Mouse (Mus musculus): ENCODE measurements at regions not wholly inside any gene's neighbourhood (a gene's known extent, or its start where the extent isn't known, plus 50 kb on each side); places are given as distances from the start of the nearest gene placed in this dataset.

GRCm38 (mm10) chr15:61608301-61608731, 685.5 kb upstream of the A1bg start:
- DNase-seq (ENCODE audit: extremely low read depth, low read depth, low spot score) = peak; percentile 100

GRCm38 (mm10) chr15:61599734-61600133, 676.9 kb upstream of the A1bg start:
- DNase-seq (ENCODE audit: extremely low read depth, low read depth, low spot score) = no peak

GRCm38 (mm10) chr15:61596318-61596717, 673.5 kb upstream of the A1bg start:
- no peak for DNase-seq (ENCODE audit: extremely low read depth, low read depth, low spot score)

GRCm38 (mm10) chr15:61588956-61589355, 666.1 kb upstream of the A1bg start:
- DNase-seq (ENCODE audit: extremely low read depth, low read depth, low spot score) = no peak

GRCm38 (mm10) chr15:61582335-61582734, 659.5 kb upstream of the A1bg start:
- DNase-seq (ENCODE audit: extremely low read depth, low read depth, low spot score) = no peak

- DNase-seq (ENCODE audit: extremely low read depth, low read depth, low spot score) = no peak
Measured at GRCm38 (mm10) chr15:61563347-61563746, 640.5 kb upstream of the A1bg start.

GRCm38 (mm10) chr15:61562252-61562651, 639.4 kb upstream of the A1bg start:
- peak; percentile 90 for DNase-seq (ENCODE audit: extremely low read depth, low read depth, low spot score)

GRCm38 (mm10) chr15:61553908-61554307, 631.1 kb upstream of the A1bg start:
- no peak for DNase-seq (ENCODE audit: extremely low read depth, low read depth, low spot score)

GRCm38 (mm10) chr15:61553081-61553680, 630.4 kb upstream of the A1bg start:
- no peak for DNase-seq (ENCODE audit: extremely low read depth, low read depth, low spot score)

- no peak for DNase-seq (ENCODE audit: extremely low read depth, low read depth, low spot score)
Measured at GRCm38 (mm10) chr15:61551206-61551605, 628.4 kb upstream of the A1bg start.

GRCm38 (mm10) chr15:61548400-61548799, 625.6 kb upstream of the A1bg start:
- no peak for DNase-seq (ENCODE audit: extremely low read depth, low read depth, low spot score)

GRCm38 (mm10) chr15:61546608-61547007, 623.8 kb upstream of the A1bg start:
- DNase-seq (ENCODE audit: extremely low read depth, low read depth, low spot score) = no peak

GRCm38 (mm10) chr15:61544074-61544473, 621.3 kb upstream of the A1bg start:
- no peak for DNase-seq (ENCODE audit: extremely low read depth, low read depth, low spot score)

- DNase-seq (ENCODE audit: extremely low read depth, low read depth, low spot score) = no peak
Measured at GRCm38 (mm10) chr15:61541643-61542042, 618.8 kb upstream of the A1bg start.

GRCm38 (mm10) chr15:61540753-61541421, 618.1 kb upstream of the A1bg start:
- no peak for DNase-seq (ENCODE audit: extremely low read depth, low read depth, low spot score)

- no peak for DNase-seq (ENCODE audit: extremely low read depth, low read depth, low spot score)
Measured at GRCm38 (mm10) chr15:61538930-61539329, 616.1 kb upstream of the A1bg start.

- no peak for DNase-seq (ENCODE audit: extremely low read depth, low read depth, low spot score)
Measured at GRCm38 (mm10) chr15:61538169-61538755, 615.5 kb upstream of the A1bg start.

GRCm38 (mm10) chr15:61536332-61536716, 613.5 kb upstream of the A1bg start:
- DNase-seq (ENCODE audit: extremely low read depth, low read depth, low spot score) = peak; percentile 80

- peak; percentile 66 for DNase-seq (ENCODE audit: extremely low read depth, low read depth, low spot score)
Measured at GRCm38 (mm10) chr15:61535644-61536331, 613.0 kb upstream of the A1bg start.

- no peak for DNase-seq (ENCODE audit: extremely low read depth, low read depth, low spot score)
Measured at GRCm38 (mm10) chr15:61535180-61535579, 612.4 kb upstream of the A1bg start.

GRCm38 (mm10) chr15:61532808-61533207, 610.0 kb upstream of the A1bg start:
- no peak for DNase-seq (ENCODE audit: extremely low read depth, low read depth, low spot score)

GRCm38 (mm10) chr15:61532040-61532439, 609.2 kb upstream of the A1bg start:
- peak; percentile 58 for DNase-seq (ENCODE audit: extremely low read depth, low read depth, low spot score)
